Mouse (Mus musculus): ENCODE measurements around the gene Sinhcaf.
"Not testable (repeated sequence)": the region's sequence is repeated elsewhere in the genome, so short reads cannot be mapped to it uniquely, and the experiment has no call there.

The Sinhcaf gene

GRCm38 (mm10) chr6:148945509-148946408, 508 bp downstream of the Sinhcaf start:
- DNase-seq (ENCODE audit: low read depth, low spot score) = peak; percentile 35

GRCm38 (mm10) chr6:148944767-148945508, 1.3 kb downstream of the Sinhcaf start:
- DNase-seq (ENCODE audit: low read depth, low spot score) = peak; percentile 24

- no peak for DNase-seq (ENCODE audit: low read depth, low spot score)
Measured at GRCm38 (mm10) chr6:148944344-148944766, 1.9 kb downstream of the Sinhcaf start.

- DNase-seq (ENCODE audit: low read depth, low spot score) = no peak
Measured at GRCm38 (mm10) chr6:148943695-148944094, 2.6 kb downstream of the Sinhcaf start.

DNA sequence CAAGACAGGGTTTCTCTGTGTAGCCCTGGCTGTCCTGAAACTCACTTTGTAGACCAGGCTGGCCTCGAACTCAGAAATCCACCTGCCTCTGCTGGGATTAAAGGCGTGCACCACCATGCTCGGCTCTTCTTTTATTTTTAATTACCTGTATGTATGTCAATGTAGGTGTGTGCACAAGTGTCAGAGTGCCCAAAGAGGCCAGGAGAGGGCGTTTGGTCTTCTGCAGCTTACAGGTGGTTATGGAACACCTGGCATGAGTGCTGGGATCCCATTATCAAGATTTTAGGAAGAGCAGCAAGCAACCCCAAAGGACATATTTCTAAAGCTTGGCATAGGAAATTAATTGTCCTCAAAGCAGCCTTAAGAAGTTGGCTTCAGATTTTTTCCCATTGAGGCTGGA, 3.9 kb downstream of the Sinhcaf start:
- no peak for DNase-seq (ENCODE audit: low read depth, low spot score)

DNA sequence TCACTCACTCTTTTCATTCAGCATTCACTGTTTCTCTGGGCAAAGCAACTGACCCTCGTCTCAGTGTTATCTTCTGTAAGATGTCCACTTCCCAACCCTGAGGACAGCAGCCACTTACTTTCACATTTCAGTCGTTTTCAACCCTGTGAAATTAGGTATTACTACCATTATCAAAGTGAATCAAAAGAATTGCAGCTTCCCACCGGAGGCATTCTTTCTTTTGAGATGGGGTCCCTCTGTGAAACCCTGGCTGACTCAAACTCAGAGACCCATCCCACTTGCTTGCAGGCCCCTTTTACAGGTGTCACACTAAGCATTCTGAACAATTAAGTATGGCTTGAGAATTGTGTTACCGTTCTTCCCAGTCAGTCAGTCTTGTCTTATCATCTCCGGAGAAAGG, 4.4 kb downstream of the Sinhcaf start:
- no peak for DNase-seq (ENCODE audit: low read depth, low spot score)

DNA sequence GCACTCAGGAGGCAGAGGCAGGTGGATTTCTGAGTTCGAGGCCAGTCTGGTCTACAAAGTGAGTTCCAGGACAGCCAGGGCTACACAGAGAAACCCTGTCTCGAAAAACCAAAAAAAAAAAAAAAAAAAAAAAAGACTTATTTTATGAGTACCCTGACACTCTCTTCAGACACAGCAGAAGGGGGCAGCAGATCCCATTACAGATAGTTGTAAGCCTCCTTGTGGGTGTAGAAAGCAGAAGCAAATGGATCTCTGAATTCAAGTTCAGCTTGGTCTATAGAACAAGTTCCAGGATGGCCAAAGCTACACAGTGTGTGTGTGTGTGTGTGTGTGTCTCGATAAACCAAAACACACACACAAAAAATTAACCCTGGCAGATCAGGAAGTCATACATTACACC, 5.9 kb downstream of the Sinhcaf start:
- peak; percentile 46 for DNase-seq (ENCODE audit: low read depth, low spot score)

GRCm38 (mm10) chr6:148937693-148938092, 8.6 kb downstream of the Sinhcaf start:
- DNase-seq (ENCODE audit: low read depth, low spot score) = no peak

- no peak for DNase-seq (ENCODE audit: low read depth, low spot score)
Measured at GRCm38 (mm10) chr6:148934961-148935590, 11.2 kb downstream of the Sinhcaf start.

GRCm38 (mm10) chr6:148931281-148931680, 15.0 kb downstream of the Sinhcaf start:
- DNase-seq (ENCODE audit: low read depth, low spot score) = peak; percentile 5

DNA sequence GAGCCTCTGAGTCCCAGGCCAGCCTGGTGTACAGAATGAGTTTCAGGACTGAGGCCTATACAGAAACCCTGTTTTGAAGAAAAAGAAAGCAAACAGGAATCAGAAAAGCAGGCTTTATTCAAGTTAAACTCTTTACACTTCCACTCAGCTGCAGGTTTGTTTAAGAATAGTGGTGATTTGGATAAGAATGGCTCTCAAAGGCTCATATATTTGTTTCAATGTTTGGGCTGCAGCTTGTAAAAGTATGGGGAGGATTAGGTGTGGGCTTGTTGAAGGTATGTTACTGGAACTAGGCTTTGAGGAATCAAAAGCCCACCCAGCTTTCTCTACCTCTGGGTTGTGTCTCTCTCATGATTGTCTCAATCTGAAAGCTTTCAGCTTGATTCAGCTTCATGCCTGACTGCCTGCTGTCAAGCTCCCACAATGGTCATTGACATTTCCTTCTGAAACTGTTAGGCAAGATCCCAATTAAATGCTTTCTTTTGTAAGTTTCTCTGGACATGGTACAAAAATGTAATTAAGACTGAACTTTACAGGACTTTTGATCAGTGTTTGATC, 27.3 kb downstream of the Sinhcaf start:
- DNase-seq (ENCODE audit: low read depth, low spot score) = no peak

GRCm38 (mm10) chr6:148917672-148918071, 28.6 kb downstream of the Sinhcaf start:
- no peak for DNase-seq (ENCODE audit: low read depth, low spot score)

GRCm38 (mm10) chr6:148916817-148917216, 29.4 kb downstream of the Sinhcaf start:
- peak; percentile 27 for DNase-seq (ENCODE audit: low read depth, low spot score)

DNA sequence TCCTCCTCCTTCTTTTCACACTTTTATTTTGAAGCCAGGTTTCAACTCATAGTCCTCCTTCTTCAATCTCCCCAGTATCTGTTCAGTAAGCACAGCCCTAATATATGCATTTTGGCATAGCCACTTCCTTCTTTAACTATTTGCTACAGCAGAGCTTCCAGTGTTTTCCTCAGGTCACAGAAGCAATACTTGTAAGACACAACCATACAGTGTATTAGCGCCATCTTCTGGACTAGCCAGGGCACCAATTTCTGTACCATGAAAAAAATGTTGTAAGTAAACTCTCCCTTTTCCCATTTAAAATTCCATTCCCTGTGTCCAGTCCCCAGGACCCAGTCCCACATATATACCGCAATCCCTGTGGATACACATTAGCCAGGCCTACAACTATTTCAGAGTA, 32.3 kb downstream of the Sinhcaf start:
- DNase-seq (ENCODE audit: low read depth, low spot score) = peak; percentile 88

DNA sequence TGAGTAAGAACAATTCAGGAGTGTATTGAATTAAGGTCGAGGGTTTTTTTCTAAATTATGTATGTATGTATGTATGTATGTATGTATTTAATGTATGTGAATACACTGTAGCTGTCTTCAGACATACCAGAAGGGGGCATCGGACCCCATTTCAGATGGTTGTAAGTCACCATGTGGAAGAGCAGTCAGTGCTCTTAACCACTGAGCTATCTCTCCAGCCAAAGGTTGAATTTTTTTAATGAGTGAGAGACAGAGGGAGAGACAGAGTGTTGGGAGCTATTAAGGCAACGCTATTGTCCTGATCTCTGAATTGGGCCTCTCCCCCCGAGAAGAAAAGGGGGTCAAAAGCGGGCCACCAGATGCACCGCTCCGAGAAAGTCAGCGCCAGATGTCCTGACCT, 34.4 kb downstream of the Sinhcaf start:
- DNase-seq (ENCODE audit: low read depth, low spot score) = not testable (repeated sequence)

GRCm38 (mm10) chr6:148906958-148907357, 39.3 kb downstream of the Sinhcaf start:
- no peak for DNase-seq (ENCODE audit: low read depth, low spot score)

- no peak for DNase-seq (ENCODE audit: low read depth, low spot score)
Measured at GRCm38 (mm10) chr6:148902728-148903127, 43.5 kb downstream of the Sinhcaf start.

- no peak for DNase-seq (ENCODE audit: low read depth, low spot score)
Measured at GRCm38 (mm10) chr6:148896507-148896851, 49.8 kb downstream of the Sinhcaf start.

- peak; percentile 97 for DNase-seq (ENCODE audit: low read depth, low spot score)
Measured at GRCm38 (mm10) chr6:148895773-148896506, 50.3 kb downstream of the Sinhcaf start, which contains the start of gene Caprin2. Gene Caprin2 (minus strand): TSS chr6:148896237.

DNA sequence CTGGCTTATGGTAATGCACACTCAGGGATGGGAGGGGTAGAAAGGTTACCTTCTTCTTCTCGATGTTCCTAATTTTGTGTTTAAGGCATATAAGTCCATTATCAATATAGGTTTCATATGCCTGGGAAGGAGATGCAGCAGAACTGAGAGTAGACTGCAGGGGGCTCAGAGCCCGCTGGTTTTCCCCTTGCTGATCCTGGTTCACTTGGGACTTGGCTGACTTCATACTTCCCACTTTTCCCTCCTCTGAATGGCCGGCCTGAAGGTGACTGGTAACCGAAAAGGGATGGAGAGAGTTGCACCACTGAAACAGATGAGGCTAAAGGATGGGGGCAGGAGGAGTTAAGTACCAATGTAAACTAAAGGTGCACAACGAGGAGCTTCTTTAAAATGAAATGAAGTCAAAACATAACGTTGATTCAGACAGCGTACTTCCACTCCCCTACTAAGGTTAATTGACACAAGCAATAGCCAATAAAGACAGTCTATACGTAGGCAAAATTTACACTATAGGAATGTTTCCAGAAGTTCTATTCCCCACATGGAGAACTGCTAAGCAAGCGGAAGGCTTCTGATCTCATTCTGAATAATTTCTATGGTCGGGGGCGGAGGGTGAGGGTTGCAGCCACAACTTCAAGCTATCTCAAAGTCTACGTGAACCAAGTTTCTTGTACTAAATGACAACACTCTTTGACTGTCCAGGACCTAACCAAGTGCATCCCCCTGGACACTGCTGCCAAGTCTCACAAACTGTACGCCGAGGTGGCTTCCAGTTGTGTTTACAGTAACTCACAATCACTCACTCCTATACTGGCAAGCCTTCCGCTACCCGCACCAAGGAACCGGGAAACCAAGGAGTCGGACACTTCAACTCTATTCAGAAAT, 51.1 kb downstream of the Sinhcaf start:
- peak; percentile 30 for DNase-seq (ENCODE audit: low read depth, low spot score)

Data from brain, adult 2 months (tissue).